Mouse (Mus musculus) right cerebral cortex, postnatal 10 days (tissue): ENCODE results near the gene Pusl1.

ENCODE experiments used
- DNase-seq, 2 experiments: peaks; one replicate each; pipeline ENCODE4 v3.0.0; 2021; ENCODE audit warnings: low spot score in 2 of 2

The Pusl1 gene

DNA sequence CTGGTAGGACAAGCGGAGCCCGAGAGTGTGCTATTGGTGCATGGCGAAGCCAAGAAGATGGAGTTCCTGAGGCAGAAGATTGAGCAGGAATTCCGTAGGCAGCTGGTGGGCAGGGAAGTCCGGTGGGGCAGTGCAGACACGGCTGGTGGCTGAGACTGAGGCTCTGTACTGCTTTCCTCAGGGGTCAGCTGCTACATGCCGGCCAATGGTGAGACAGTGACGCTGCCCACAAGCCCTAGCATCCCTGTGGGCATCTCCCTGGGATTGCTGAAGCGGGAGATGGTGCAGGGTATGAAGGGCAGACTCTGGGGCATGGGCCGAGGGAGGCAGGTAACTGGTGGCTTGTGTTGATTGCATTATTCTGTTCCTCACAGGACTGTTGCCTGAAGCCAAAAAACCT, 3.9 kb downstream of the Pusl1 start:
- DNase-seq = peak in 1 of 2 experiments; percentile 22

DNA sequence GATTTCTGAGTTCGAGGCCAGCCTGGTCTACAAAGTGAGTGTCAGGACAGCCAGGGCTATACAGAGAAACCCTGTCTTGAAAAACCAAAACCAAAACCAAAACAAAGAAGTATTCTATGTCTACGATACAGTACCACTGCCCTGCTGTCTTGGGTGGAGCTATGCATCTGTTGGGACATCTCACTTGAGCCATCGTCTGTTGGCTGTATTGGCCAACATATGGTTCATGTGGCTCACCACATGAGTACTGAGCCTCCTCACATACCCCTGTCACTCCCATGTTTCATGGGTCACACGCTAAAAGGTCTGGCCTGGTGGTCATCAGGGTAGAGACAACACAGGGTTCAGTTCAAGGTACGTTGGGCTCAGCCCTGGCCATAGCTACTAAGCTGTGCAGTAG, 5.3 kb downstream of the Pusl1 start:
- DNase-seq = peak in 1 of 2 experiments; percentile 22

DNA sequence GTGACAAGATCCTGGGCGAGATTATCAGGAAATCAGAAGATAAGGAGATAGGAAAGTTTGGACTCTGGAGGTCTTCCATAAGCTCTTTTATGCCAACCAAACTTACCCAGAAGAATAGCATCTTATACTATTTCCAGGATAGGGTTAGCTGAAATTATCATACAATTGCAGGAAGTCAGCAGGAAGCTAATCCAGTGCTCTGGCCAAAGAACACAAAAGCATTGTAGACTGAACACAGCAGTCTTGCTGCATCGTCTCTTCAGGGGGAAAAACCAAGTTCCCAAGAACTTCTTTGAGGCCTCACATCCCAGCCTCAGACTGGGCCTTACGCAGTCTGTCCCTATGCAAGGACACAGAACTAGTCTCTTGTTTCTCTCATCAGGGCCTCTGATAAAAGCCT, 8.0 kb downstream of the Pusl1 start:
- no peak for DNase-seq

DNA sequence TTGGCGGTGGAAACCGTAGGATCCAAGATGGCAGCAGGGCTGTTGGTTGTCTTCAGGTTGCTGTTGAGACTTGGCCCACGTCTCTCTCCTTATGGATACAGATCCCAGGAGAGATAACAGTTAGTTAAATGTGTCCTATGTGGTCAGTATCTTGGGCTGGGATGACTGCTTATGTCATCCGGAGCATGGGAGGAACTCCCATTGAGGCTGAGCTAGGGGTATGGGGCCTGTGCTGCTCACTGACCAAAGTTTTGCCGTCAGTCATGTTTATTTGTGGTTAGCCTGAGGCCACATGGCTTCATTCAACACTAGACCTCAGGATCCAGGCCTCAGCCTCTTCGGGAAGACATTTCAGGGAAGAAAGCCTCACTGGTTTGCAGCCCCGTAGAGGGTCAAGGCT, 20.2 kb downstream of the Pusl1 start:
- DNase-seq = no peak

DNA sequence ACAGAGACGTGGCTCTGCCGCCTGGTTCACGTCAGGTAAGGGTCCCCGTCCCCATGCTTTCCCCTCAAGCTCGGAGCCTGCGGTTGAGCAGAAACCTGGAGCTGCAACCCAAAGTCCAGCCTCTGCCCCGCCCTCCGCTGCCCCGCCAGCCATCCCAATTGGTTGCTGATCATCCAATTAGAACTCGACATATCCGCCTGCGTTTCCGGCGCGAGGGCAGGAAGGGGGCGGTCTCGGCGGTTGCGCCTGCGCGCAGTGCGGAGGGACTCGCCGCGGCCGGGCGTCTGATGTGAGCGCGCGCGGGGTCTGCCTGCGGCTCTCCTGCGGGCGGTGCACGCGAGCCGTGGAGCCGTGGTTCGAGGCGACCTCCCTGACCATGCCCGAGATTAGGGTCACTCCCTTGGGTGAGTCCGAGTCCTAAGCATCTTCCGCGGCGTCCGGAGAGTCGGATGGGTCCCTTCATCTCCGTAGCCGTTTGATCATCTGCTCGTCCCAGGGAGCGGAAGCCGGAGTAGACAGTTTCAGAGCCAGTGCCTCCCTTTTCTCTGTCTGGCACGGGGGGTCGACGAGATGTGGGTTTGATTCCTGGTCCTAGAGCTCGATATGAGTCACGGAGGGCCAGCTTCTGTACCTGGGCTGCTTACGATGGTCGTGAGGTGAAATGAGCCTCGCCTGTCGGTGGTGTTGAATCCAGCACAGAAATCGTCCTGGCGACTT, 22.1 kb downstream of the Pusl1 start, which contains the start of the genes Cptp and Ints11:
Cptp (minus strand) TSS at position 124 of the 717 bp plus-strand sequence.
Ints11 (plus strand) TSS at position 230 of the 717 bp plus-strand sequence.
- DNase-seq = peak; percentile 98

DNA sequence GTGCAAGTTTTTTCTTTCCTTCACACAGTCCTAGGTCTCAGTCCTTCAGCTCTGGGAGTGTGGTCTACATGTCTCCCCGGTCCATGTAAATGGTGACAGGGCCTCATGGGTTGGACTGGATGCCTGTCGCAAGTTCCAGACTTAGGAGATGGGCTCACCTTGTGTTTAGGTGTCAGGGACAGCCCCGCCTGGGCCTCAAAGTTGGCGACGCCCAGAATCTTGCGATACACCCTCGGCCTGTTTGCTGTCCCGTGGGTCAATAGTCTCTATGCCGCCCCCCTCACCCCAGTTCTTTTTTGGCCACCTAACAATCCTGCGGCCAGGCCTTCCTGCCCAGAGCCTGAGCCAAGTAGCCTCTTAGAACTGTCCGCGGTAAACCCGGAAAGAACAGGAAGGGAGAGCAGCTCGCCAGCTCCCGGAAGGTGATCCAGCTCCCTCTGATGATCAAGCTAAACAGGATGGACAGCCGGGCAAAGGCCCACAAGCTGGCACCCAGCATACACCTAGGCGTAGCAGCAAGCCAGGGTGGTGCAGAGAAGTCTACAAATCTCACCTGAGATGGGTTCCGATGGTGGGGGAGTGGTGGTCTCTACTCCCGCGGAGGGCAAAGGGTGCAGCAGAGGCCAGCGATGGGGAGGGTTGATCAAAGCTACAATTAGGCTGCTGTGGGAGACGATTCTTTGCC, 22.8 kb downstream of the Pusl1 start:
- DNase-seq = no peak

DNA sequence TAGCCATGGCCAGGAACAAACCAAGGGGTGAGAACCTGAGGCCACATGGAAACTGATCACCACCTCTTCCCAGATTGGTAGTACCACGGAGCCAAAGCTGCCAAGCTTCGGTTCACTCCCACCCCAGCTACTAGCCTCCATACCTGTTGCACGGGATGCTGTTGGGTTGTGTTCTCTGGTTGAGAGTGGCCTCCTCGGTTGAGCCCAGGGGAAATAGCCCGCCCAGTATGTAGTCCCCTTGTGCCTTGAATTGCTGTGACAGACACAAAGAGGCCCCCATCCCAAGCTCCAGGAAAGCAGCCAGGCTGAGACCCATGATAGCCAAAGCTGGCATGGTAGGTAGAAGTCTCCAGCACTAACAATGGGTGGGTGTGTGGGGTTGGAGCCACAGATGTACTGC, 28.6 kb downstream of the Pusl1 start, which contains the start of gene Tas1r3:
Tas1r3 (minus strand) TSS at position 362 of the 400 bp plus-strand sequence.
- DNase-seq = no peak

DNA sequence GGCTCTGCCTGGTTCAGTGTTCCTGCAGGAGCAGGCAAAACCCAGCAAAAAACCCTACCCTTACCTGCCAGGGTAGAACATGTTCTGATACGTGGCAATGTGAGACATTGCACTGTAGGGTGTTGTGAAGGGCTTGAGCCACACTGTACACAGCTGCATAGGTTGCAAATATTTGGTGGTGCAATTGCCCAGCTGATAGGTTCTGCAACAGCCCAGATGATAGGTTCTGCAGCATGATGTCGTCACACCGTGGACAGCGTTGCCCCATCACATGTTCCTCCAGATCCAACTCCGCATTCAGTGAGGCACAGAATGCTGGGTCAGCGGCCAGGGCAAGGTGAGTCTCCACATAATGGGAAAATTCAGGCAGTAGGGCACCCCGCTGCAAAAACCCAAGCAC, 29.8 kb downstream of the Pusl1 start:
- DNase-seq = no peak

DNA sequence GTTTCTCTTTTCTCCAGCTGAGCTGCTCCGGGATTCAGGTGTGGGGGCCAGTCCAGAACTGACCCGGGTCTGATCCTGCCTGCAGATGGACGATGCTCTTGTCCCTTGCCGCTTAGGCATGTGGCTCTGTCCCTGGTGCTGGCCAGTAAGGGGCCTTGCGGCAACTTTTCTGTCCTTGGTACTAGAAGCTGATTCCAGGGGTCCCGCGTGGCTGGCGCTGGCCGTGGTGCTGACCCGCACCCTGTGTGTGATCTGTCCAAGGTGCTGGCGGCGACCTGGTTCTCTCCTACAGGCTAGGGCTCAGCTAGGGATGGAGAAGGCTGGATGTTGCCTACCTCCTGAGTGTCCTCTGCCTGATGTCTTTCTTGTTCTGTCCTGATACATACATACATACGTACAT, 32.3 kb downstream of the Pusl1 start:
- DNase-seq = peak in 1 of 2 experiments; percentile 53

DNA sequence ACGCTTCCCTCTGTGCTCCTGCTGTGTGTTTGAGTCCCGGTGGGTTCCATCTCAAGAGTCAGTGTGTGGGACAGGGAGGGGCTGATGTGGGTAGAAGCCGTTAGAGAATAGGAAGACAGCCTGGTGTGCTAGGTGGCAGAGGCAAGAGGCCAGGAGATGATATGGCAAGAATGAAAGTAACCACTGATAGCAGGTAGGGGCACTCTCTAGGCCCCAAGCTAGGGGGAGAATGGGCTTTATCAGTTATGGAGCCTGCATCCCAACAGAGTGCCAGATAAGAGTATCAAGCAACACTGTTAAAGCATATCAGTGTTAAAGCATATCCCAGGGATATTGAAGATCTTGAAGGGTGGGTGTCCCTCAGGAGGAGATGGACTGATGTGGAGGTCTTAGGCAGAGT, 34.7 kb downstream of the Pusl1 start:
- no peak for DNase-seq

DNA sequence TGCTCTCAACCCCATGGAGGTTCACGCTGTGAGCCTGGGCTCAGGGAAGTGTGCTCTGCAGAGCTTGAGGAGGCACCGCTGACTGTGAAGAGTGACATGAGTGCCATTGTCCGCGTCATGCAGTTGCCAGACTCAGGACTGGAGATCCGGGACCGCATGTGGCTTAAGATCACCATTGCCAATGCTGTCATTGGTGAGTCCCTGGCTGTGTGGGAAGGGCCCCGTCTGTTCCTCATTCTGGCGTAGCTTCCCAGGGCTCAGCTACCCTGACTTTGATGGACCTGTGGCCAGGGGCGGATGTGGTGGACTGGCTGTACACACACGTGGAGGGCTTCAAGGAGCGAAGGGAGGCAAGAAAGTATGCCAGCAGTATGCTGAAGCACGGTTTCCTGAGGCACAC, 35.5 kb downstream of the Pusl1 start:
- no peak for DNase-seq

DNA sequence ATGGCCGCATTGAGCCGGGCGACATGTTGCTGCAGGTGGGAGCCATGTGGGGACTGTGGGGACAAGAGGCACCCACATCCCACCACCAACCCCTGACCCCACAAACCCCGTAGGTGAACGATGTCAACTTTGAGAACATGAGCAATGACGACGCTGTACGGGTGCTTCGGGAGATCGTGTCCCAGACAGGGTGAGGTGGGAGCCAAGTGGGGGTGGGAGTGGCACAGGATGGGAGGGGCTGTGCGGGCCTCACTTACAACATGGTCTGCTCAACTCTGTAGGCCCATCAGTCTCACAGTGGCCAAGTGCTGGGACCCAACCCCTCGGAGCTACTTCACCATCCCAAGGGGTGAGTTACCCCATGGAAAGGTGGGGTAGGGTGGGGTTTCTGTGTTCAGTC, 36.6 kb downstream of the Pusl1 start:
- DNase-seq = no peak

DNA sequence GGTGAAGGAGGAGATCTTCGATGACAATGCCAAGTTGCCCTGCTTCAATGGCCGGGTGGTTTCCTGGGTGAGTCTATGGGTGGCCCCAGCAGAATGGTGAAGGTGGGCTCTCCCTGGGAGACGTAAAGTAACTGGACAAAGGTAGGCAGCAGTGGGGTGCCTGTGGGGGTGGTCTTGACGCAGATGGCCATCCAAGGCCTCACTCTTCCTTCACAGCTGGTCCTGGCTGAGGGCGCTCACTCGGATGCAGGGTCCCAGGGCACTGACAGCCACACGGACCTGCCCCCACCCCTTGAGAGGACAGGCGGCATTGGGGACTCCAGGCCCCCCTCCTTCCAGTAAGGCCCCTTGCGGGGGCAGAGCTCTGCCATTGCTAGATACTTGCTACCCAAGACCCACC, 38.2 kb downstream of the Pusl1 start:
- no peak for DNase-seq

DNA sequence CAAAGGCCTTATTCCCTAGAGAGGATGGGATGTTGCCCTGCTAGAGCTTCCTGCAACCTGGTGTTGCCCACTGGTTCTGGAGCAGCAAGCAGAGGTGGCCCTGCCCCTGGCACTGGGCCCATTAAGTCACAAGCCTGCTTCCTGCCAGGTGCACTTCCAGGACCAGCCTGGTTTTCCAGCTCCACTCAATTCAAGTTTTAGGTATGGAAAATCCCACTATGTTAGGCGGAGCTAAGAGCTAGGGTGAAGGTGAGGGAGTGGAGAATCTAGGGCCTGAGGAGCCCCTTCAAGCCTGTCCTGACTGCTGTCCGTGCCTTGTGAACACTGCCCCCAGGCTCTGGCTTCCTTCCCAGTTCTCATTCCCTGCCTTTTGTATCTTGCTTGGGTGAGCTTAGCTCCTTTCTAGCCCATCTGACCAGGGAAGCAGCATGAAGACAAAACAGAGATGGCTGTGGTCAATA, 39.6 kb downstream of the Pusl1 start:
- no peak for DNase-seq

DNA sequence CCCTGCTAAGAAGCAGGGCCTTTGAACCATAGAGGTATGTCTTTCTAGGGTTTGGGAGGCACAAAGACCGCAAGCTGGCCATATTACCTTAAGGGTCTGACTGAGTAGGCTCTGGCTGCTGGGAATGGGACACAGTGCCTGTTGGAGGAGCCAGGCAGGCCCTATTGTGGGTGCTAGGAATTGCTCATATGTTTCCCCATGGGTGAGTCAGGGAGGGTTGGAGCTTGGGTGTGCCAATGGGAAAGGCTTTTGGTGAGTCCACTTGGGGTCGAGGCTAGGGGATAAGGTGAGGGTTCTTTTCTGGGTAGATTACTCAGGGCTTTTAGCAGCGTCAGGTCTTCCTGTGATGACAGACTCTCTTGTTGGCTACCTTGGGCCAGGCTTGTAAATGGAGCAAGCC, 40.2 kb downstream of the Pusl1 start:
- DNase-seq = no peak

DNA sequence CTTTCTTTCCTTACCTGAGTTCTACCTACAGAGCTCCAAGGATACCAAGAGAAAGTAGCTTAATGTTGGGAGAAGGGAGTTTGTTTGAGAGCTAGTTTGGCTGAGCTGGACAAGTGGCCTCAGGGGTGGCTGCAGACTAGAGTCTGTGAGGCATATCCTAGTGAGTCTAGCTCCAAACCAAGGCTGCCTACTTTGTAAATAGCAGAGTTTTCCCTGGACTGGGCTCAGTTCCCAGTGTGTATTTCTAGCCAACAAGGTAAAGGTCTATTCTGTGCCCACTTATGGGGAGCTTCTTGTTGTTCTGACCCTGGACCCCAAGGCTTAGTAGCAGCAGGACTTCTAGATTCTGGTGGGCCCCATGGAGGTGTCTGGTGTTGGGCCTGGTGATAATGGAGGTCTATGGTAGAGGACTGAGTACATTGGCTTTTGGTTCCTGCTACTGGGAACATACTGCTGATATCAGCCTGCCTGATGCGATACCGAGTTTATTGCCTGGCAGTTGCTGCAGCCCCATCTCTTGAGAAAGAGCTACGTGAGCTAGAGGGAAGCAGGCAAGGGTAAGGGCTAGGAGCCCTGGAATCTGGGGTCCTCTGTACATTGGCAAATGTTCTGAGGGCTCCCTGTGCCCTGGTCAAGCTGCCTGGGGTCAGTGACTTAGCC, 41.7 kb downstream of the Pusl1 start:
- no peak for DNase-seq

DNA sequence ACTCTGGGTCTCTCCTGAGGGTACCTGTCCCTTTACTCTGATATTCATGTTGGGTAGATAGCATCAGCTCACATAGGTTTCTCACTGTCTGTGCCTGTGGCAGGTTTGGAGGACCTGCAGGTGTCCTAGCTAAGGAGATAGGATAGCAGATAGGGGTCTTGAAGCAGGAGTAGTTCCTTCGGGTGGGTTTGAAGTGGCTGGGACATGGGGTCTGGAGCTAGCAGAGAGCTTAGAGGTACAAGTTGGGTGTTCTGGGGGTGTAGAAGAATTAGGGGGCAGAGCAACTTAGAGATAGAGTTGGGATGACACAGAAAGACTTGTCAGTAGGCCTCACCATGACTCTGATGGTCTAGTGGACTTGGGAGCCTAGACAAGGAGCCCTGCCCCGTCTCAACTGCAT, 42.2 kb downstream of the Pusl1 start:
- no peak for DNase-seq

DNA sequence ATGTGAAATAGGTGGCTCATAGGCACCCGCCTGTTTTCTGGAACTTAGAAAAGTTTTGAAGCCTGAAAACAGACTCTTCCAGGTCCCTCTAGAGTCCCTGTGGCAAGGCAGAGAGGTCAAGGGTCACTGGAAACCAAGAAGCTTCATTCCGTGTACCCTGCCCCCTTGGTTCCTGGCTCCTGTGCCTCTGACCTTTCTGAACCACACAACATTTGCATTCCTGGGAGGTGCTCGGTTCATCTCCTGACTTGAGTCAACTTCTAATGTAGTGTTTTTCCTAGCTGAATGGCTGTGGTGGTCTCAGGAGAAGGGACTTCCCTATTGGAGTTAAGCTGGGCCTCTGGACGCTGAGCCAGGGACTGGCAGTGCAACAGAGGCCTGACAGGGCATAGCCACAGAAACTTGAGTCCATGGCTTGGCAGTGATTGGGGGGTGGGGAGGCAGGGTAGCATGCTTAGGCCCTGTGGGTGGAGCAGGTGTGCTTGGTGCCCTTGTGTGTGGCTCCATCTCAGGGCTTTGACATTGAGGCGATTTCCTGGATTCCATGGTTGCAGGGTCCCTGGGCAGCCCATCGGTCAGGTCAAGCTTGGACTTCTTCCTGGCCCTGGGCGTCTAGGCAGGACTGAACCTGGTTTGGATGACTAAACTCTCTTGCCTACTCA, 43.0 kb downstream of the Pusl1 start:
- no peak for DNase-seq

DNA sequence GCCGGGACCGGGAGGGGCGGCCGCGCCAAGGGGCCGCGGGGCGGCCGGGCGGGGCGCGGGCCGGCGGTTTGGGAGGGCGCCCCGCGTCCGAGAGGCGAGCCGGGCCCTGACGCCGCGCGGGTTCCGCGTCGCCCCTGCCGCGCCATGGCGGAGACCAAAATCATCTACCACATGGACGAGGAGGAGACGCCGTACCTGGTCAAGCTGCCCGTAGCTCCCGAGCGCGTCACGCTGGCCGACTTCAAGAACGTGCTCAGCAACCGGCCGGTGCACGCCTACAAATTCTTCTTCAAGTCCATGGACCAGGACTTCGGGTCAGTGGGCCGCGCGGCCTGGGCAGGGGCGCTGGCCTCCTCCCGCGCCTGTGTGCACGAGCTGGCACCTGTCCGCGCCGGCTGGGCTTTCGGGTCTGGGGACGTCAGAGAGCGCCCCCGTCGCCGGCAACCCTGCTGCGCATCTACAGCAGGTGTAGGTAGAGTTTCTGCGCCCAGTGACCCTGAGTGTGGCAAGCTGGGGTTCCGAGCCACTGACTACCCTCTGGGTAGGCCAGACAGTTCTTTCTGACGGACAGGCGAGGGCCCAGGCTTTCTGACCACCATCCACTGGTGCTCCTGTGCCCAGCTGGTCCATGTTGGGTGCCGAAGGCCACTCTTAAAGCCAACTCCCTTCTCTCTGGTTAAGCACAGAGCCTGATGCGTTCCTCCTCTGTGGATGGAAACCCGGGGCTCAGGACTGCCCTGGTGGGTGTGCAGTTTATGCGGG, 43.8 kb downstream of the Pusl1 start:
- DNase-seq = peak; percentile 59 to 71

DNA sequence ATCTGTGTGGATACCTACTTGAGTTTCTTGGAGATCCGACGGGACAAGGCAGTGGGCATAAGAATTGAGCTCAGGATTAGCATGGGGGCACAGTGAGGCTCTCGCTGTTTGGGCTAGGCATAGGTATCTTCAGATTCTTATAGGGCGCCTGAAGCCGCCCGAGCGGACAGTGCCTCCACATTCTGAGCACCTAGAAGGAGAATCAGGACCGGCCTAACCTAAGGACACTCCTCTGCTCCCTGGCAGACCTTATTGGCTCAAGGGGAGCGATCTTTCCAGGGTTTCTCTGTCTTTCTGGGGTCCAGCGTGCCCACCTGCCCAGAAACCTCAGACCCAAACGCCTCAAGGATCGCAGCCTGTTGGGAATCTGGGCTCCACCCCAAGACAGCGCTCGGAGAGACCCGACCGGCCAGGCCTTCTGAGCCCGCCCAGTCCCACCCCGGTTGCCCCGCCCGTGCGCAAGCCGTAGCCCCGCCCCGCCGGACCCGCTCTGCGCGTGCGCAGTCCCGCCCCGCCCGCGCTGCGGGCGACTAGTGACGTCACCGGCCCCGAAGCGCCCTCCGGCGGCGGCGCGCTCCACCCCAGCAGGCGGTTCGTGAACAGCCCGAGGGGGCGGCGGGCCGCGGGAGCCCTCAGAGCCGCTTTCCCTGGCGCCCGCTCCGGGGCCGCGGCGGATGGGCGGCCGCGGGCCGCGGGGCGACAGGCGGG, 44.6 kb downstream of the Pusl1 start, which contains the start of gene Dvl1:
Dvl1 (plus strand) TSS at position 532 of the 708 bp plus-strand sequence.
- peak; percentile 92 to 96 for DNase-seq

DNA sequence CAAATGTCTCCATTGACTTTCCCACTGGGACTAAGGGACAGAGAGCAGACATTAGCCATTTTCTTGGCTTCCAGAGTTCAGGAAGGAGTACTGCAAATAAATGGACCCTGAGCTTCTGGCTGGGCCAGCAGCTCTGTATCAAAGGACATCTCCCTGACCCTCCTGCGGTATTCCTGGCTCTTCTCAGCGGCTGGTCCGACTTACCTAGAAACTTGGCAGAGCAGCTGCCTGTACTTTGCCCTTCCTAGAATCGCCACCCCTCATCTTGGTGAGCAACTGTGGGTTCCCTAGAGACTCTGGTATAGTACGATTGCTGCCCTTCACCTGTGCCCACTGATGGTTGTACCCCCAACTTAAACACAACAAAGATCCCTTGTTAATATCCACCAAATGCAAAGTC, 48.4 kb downstream of the Pusl1 start:
- no peak for DNase-seq
